Mouse (Mus musculus): ENCODE data around the gene Wwox.

GRCm38 (mm10) chr8:115208415-115209192 lies 769.1 kb downstream of the Wwox start:
- TF ChIP-seq CTCF (IDR thresholded peaks at IDR 0.05; ENCODE audit: insufficient read depth, low read depth, low read length) (no peak), POLR2A (IDR thresholded peaks at IDR 0.05; ENCODE audit: insufficient read depth, low read depth, low read length) (no peak)
